Mouse (Mus musculus) limb, embryonic 11.5 days (tissue): ENCODE data around the gene Slc2a9. TPM values are rescaled to one million over a fixed set of nuclear protein-coding genes. Genes with fewer than 3 reads are reported as not detected.

Source experiments
- ATAC-seq: fragments of 200-750 bp; cut with Nextera tagmentation; 2 replicates; pipeline ENCODE4 v1.8.0; 2017; ENCODE audit warnings: low read depth; ENCODE audit not compliant: insufficient number of reproducible peaks, low FRiP score, low TSS enrichment
- DNase-seq: peaks from one replicate; pipeline ENCODE4 v3.0.0-alpha.2; 2015; ENCODE audit warnings: low spot score
- H3K27ac ChIP-seq: fragments of 300-500 bp; sonication (generic); replicated peaks from 2 replicates; pipeline ENCODE4 v1.5.1; 2014; ENCODE audit warnings: low read depth, mild to moderate bottlenecking, low read length
- H3K27me3 ChIP-seq: fragments of 300-500 bp; sonication (generic); 2 replicates; pipeline ENCODE4 v1.6.1; 2014; ENCODE audit warnings: mild to moderate bottlenecking, low read length, mixed read lengths; ENCODE audit not compliant: control insufficient read depth, insufficient read depth
- H3K36me3 ChIP-seq: fragments of 300-500 bp; sonication (generic); 2 replicates; pipeline ENCODE4 v1.6.1; 2014; ENCODE audit warnings: mild to moderate bottlenecking, low read length, moderate library complexity, mixed read lengths; ENCODE audit not compliant: control insufficient read depth, insufficient read depth
- H3K4me1 ChIP-seq: fragments of 300-500 bp; sonication (generic); 2 replicates; pipeline ENCODE4 v1.6.1; 2014; ENCODE audit warnings: low read length, mixed read lengths; ENCODE audit not compliant: control insufficient read depth, insufficient read depth
- H3K4me2 ChIP-seq: fragments of 300-500 bp; sonication (generic); 2 replicates; pipeline ENCODE4 v1.6.1; 2014; ENCODE audit warnings: low read depth, mild to moderate bottlenecking, moderate library complexity; ENCODE audit not compliant: severe bottlenecking
- H3K4me3 ChIP-seq: fragments of 300-500 bp; sonication (generic); 2 replicates; pipeline ENCODE4 v1.5.1; 2014; ENCODE audit warnings: low read depth, low read length
- H3K9ac ChIP-seq: fragments of 300-500 bp; sonication (generic); 2 replicates; pipeline ENCODE4 v1.6.1; 2014; ENCODE audit warnings: mild to moderate bottlenecking, low read length
- H3K9me3 ChIP-seq: fragments of 300-500 bp; sonication (generic); 2 replicates; pipeline ENCODE4 v1.6.1; 2016; ENCODE audit warnings: low read length; ENCODE audit not compliant: control insufficient read depth
- WGBS: fragments of 180-500 bp; shearing (Covaris S2); extraction: QIAGEN DNeasy Blood & Tissue Kit; methylation state at CpG from one replicate; pipeline ENCODE4 v1.1.7; 2014; 5-methylcytosine and 5-hydroxymethylcytosine counted together
- polyA plus RNA-seq: library from polyadenylated mRNA; unstranded; fragments of >200 nt; fragmentation: Nextera tagmentation; extraction: Ambion mirVana; gene quantifications from 2 replicates; pipeline ENCODE4 v1.2.1, GENCODE M21; 2014

Slc2a9 gene
- polyA plus RNA-seq, 1 experiment from 2014 or later: 0.32 TPM

GRCm38 (mm10) chr5:38540898-38541297 lies 38.0 kb upstream of the Slc2a9 start:
- 95% methylated on average over 1 of the region's 1 CpGs for whole genome bisulfite sequencing
- DNase-seq (no peak), ATAC-seq (no peak)
- Histone ChIP-seq H3K4me2 (no peak overlapping the region), H3K9ac (no peak overlapping the region), H3K36me3 (peaks cover 29% of the 10 kb centered on the region), H3K9me3 (no peaks in the 10 kb centered on the region), H3K27ac (no peak overlapping the region), H3K4me3 (no peak overlapping the region), H3K27me3 (no peaks in the 10 kb centered on the region), H3K4me1 (no peaks in the 10 kb centered on the region)

GRCm38 (mm10) chr5:38538508-38538907 lies 35.6 kb upstream of the Slc2a9 start:
- 91% methylated on average over 8 of the region's 8 CpGs for WGBS
- no peak overlapping the region for H3K4me2 ChIP-seq
- no peaks in the 10 kb centered on the region for H3K27me3 ChIP-seq
- no peak overlapping the region for H3K9ac ChIP-seq
- DNase-seq (no peak), ATAC-seq (no peak)
- peaks cover 24% of the 10 kb centered on the region for H3K36me3 ChIP-seq
- no peaks in the 10 kb centered on the region for H3K4me1 ChIP-seq
- H3K27ac ChIP-seq: no peak overlapping the region
- no peaks in the 10 kb centered on the region for H3K9me3 ChIP-seq
- H3K4me3 ChIP-seq: no peak overlapping the region

- Histone ChIP-seq H3K27me3 (no peaks in the 10 kb centered on the region), H3K27ac (no peak overlapping the region), H3K9me3 (no peaks in the 10 kb centered on the region), H3K4me2 (no peak overlapping the region), H3K4me3 (no peak overlapping the region), H3K4me1 (no peaks in the 10 kb centered on the region), H3K9ac (no peak overlapping the region), H3K36me3 (peaks cover 25% of the 10 kb centered on the region)
- 98% methylated on average over 4 of the region's 4 CpGs for WGBS
- DNase-seq (no peak), ATAC-seq (no peak)
Measured at GRCm38 (mm10) chr5:38537845-38538244, 34.9 kb upstream of the Slc2a9 start.

GRCm38 (mm10) chr5:38536822-38537221 lies 33.9 kb upstream of the Slc2a9 start:
- no peak for ATAC-seq
- H3K4me2 ChIP-seq: no peak overlapping the region
- 88% methylated on average over 3 of the region's 3 CpGs for WGBS
- H3K4me3 ChIP-seq: no peak overlapping the region
- peaks cover 35% of the 10 kb centered on the region for H3K36me3 ChIP-seq
- no peak overlapping the region for H3K27ac ChIP-seq
- H3K9ac ChIP-seq: no peak overlapping the region
- H3K4me1 ChIP-seq: no peaks in the 10 kb centered on the region
- no peaks in the 10 kb centered on the region for H3K27me3 ChIP-seq
- DNase-seq: no peak
- no peaks in the 10 kb centered on the region for H3K9me3 ChIP-seq

- no peak overlapping the region for H3K4me2 ChIP-seq
- H3K27ac ChIP-seq: no peak overlapping the region
- no peak overlapping the region for H3K9ac ChIP-seq
- H3K27me3 ChIP-seq: no peaks in the 10 kb centered on the region
- DNase-seq: no peak
- WGBS: 95% methylated on average over 4 of the region's 4 CpGs
- H3K36me3 ChIP-seq: peaks cover 51% of the 10 kb centered on the region
- ATAC-seq: no peak
- no peaks in the 10 kb centered on the region for H3K4me1 ChIP-seq
- no peak overlapping the region for H3K4me3 ChIP-seq
- H3K9me3 ChIP-seq: no peaks in the 10 kb centered on the region
Measured at GRCm38 (mm10) chr5:38532084-38532483, 29.1 kb upstream of the Slc2a9 start.

- Histone ChIP-seq H3K4me2 (no peak overlapping the region), H3K4me3 (no peak overlapping the region), H3K9me3 (no peaks in the 10 kb centered on the region), H3K36me3 (peaks cover 42% of the 10 kb centered on the region), H3K9ac (no peak overlapping the region), H3K4me1 (no peaks in the 10 kb centered on the region), H3K27me3 (no peaks in the 10 kb centered on the region), H3K27ac (no peak overlapping the region)
- ATAC-seq (no peak), DNase-seq (peak; percentile 39)
- WGBS: 78% methylated on average over 6 of the region's 6 CpGs
Measured at GRCm38 (mm10) chr5:38529724-38530428, 26.9 kb upstream of the Slc2a9 start.

- Histone ChIP-seq H3K4me3 (no peak overlapping the region), H3K9ac (no peak overlapping the region), H3K4me1 (no peaks in the 10 kb centered on the region), H3K9me3 (no peaks in the 10 kb centered on the region), H3K4me2 (no peak overlapping the region), H3K36me3 (peaks cover 5% of the 10 kb centered on the region; the same call in 1 of the 2 replicates), H3K27ac (no peak overlapping the region), H3K27me3 (no peaks in the 10 kb centered on the region)
- DNase-seq (no peak), ATAC-seq (no peak)
- 93% methylated on average over 5 of the region's 5 CpGs for WGBS
Measured at GRCm38 (mm10) chr5:38522977-38523376, 20.0 kb upstream of the Slc2a9 start.

- DNase-seq: no peak
- no peaks in the 10 kb centered on the region for H3K36me3 ChIP-seq
- 50% methylated on average over 1 of the region's 1 CpGs for WGBS
- no peak for ATAC-seq
- no peak overlapping the region for H3K4me3 ChIP-seq
- H3K9ac ChIP-seq: no peak overlapping the region
- no peak overlapping the region for H3K27ac ChIP-seq
- no peak overlapping the region for H3K4me2 ChIP-seq
- no peaks in the 10 kb centered on the region for H3K27me3 ChIP-seq
- H3K9me3 ChIP-seq: no peaks in the 10 kb centered on the region
- no peaks in the 10 kb centered on the region for H3K4me1 ChIP-seq
Measured at GRCm38 (mm10) chr5:38520838-38521237, 17.9 kb upstream of the Slc2a9 start.

- Histone ChIP-seq H3K4me1 (no peaks in the 10 kb centered on the region), H3K27me3 (no peaks in the 10 kb centered on the region), H3K4me2 (no peak overlapping the region), H3K27ac (no peak overlapping the region), H3K36me3 (no peaks in the 10 kb centered on the region), H3K9me3 (no peaks in the 10 kb centered on the region), H3K9ac (no peak overlapping the region), H3K4me3 (no peak overlapping the region)
- ATAC-seq (no peak), DNase-seq (peak; percentile 30)
- WGBS: 67% methylated on average over 6 of the region's 6 CpGs
Measured at GRCm38 (mm10) chr5:38516267-38516666, 13.3 kb upstream of the Slc2a9 start.
